Mouse (Mus musculus) thymus, postnatal 4 days (tissue): ENCODE measurements around the gene Iqcb1.
A peak's percentile ranks its signal among the peaks of the same experiment; 100 is the strongest.
"Not testable (repeated sequence)": the region's sequence is repeated elsewhere in the genome, so short reads cannot be mapped to it uniquely, and the experiment has no call there.

Source experiments
- DNase-seq: peaks from one replicate; pipeline ENCODE4 v3.0.0; 2021

Iqcb1 gene

DNA sequence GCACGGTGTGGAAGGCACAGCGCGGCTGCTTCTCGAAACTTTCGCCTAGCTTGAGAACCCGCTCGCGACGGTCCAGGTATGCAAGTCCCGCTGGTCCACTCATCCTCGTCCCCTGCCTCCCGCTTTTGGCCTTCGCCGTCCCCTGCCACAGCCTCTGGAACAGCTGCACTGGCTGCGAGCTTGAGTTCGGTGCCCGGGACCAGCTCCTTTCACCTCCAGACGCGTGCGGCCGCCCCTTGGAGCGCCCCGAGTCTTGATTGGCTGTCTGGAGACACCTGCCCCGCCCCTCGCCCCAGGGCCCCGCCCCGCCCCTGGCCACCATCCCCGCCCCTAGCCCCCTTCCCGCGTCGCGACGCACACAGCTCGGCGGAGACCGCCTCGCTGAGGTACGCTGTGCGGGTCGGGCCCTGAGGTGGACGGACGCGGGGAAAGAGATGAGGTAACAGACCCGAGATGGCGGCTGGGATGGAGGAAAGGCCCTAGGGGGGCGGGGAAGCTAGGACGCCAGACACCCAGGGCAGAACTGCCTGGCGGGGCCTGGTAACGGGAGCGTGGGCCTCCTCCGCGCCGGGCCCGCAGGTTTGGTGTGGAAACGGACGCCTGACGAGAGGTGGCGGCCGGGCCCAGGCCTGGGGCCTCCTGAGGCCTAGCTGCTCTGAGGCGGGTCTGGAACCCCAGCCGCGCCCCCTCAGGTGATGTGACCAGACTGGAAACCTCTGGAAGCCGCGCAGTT, at the start of gene Iqcb1:
Gene Iqcb1, plus strand, starts transcription at position 332 of the 733 bp plus-strand sequence.
- DNase-seq: peak; percentile 93

DNA sequence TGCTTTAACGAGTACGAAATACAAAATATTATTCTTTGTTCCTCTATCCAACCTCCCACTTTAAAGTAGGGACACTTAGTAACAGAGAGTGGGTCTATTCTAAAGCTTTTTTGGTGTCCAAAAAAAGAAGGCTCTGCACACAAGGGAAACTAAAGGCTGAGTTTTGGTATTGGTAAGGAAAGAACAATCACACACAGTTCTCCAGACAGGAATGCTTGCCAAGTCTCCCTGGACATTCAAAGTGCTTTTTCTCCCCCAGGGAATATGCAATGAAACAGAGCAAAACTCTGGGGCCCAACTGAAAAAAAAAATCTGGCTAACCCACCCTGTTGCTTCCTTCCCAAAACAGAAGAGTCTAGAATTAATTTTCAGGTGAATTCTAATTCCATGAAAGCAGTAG, 44.0 kb upstream of the Iqcb1 start:
- no peak for DNase-seq

DNA sequence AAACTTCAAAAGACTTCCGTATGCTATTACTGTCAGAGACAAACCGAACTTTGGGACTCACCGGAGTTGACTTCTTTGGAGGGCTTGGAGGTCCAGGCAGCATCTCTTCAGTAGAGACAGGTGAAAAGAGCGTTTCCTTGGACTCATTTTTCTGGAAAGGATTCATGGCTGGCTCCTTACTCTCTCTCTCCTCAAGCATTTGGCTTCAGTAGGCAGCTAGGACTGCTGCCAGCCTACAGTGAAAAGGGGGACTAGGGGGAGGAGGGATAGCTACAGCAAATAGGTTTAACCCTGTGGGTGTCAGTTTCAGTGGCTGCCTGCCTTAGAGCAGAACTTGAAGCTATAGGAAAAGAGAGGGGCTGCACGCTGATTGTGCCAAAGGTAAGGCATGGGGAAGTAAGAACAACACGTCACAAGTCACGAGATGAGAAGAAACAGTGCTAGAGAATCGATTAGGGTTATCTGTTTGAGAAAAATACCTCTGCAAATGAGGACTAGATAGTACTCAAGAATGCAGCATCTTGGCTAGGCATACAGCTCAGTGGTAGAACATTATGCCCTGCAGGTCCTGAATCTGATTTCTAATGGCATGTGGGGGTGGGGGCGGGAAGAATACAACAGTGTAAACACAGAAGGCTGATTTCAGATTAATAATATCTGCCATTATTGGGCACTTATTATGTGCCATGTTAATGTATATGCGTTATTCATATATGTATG, 43.4 kb upstream of the Iqcb1 start, which contains the start of gene Slc15a2:
Gene Slc15a2, minus strand, starts transcription at position 369 of the 720 bp plus-strand sequence.
- DNase-seq: no peak

DNA sequence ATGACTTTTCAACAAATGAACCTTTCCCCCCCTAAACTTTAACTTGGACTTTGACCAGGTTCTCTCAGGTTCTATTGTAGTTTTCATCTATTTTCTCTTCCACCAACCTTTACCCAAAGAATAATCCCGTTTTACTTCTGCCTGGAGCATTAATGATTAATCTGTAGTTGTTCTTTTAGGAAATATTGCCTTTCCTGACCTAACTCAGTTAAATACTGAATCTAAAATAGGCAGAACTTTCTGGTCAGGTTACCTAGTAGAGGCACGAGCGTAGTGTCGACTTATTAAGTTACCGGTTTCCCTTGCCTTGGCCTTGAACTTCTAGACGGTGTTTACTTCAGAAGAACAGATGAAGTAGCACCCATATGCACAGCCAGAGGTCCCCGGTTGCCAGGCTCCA, 41.7 kb upstream of the Iqcb1 start:
- DNase-seq: no peak

DNA sequence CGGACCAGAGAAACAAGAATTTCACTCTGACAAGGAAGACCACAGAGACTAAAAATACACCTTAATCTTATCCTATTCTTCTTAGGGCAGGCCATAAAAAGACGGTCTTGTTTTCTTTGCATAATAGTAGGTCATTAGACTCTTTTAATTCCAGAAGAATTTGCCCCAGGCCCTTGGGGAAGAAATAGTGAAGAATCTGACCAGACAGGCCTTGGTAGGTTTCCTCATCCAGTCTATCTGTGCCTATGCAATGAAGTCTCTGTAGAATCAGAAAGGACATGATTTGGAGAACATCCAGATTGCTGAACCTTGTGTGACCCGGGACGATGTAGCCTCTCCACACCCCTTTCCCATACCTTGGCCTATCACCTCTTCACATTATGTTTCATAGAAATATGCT, 38.0 kb upstream of the Iqcb1 start:
- DNase-seq: no peak

DNA sequence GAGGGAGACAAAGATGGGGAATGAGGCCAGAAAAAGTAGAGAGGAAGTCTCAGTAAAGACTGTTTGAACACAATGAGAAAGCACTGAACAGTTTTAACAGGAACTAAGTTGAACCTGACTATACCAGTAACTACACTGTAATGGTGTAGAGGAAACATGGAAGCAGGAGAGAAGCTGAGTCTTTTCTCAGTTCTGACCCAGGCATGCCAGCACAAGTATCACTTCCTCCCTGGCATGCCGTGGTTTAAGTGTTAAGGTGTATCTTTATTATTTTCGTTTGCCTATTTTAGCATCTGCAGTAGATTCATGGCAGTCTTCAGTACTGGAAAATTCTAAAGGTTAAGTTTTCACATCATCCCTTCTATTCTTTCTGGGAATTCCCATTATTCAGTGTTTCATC, 33.2 kb upstream of the Iqcb1 start:
- DNase-seq: no peak

DNA sequence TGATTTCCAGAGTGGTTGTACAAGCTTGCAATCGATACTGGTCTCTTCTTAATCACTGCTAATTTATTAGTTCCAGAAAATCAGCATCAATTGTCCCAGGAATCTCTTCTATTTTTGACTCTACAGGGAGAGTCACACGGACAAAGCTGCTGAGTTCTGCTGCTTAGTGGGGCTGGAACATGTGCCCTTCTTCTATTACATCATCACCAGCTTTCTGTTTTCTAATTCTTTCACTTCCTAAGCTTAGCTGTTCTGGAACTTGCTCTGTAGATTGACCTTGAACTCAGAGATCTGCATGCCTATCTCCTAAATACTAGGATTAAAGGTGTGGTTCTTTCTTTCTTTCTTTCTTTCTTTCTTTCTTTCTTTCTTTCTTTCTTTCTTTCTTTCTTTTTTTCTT, 29.9 kb upstream of the Iqcb1 start:
- no peak for DNase-seq

DNA sequence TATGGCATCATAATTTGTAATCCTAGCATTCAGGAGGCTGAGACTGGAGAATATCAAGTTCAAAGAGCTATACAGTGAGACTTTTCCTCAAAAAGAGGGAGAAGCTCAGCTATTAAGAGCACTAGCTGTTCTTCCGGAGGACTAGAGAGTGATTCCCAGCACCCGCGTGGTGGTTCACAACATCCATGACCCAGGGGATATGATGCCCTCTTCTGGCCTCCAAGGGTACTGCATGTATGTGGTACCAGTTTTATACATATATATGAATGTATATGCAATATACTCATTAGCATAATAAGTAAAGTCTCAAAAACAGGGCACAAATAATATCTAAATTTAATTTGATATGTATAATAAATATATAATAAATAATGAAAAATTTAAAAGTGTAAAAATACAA, 25.8 kb upstream of the Iqcb1 start:
- peak; percentile 36 for DNase-seq

DNA sequence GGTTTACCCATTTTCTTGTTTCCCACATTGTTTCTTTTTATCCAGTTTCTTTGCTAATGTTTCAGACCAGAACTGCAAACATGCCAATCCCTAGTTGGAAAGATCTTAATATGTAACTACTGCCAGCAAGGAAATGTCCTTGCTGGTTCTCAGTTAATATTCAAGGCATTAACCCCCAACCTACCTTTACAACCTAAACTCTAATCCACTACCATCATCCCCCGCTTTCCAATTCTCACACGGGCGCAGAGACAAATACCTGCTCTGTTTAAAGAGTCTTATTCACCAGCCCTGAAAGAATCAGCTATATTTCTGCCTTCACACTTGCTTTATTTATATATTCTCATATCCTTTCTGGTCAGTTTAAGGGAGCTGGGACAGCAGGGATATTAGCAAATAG, 19.6 kb upstream of the Iqcb1 start:
- no peak for DNase-seq

DNA sequence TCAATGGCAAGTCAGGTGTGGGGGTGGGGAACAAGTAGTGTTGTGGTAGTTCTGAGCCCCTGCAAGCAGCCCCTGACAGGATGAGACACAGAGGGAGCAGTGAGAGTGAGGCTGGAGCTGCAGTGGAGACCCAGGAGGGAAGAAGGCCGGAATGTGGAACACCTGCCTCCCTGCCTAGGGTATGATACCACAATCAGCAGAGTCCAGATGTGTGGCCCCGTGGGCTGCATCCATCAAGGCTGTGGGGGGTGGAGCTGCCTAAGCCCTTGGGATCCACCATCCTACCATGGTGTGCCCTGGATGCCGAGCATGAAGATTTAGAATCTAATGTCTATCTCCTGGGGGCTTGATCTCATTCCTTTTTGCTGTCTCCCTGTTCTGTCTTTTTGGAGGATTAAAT, 14.5 kb upstream of the Iqcb1 start:
- DNase-seq: no peak

DNA sequence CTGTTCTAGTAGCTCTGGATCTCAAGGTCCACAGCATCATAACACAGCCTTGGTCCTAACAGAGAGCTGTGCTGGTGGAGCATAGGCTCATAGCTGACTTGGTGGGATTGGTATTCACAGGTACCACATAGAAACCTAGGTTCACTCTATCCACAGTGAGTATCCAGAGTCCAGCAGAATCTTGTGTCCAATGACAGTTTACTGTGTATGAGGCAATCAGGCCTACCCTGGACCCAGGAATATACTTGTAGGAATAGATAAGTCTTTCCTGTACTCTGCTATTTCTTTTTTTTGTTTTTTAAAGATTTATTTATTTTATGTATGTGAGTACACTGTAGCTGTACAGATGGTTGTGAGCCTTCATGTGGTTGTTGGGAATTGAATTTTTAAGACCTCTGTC, 11.3 kb upstream of the Iqcb1 start:
- DNase-seq: no peak

DNA sequence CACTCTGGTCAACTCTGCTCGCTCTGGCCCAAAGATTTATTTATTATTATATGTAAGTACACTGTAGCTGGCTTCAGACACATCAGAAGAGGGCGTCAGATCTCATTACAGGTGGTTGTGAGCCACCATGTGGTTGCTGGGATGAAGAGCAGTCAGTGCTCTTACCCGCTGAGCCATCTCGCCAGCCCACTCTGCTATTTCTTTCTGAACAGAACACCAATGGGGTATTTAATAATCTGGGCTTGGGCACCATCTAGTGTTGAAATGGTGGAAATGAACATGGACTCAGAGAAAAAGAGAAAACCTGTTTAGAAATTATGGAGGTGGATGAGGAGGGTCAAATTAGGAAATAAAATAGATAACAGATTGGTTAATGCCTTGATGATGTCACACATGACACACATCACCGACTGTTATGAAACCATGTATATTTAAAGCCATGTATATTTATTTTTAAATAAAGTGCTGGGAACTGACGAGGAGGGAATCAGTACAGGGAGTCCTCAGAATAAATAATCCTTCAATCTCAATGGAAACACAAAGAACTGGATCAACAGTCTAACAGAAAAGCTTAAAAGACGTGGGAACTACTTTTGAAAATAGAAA, 10.8 kb upstream of the Iqcb1 start:
- peak; percentile 57 for DNase-seq

DNA sequence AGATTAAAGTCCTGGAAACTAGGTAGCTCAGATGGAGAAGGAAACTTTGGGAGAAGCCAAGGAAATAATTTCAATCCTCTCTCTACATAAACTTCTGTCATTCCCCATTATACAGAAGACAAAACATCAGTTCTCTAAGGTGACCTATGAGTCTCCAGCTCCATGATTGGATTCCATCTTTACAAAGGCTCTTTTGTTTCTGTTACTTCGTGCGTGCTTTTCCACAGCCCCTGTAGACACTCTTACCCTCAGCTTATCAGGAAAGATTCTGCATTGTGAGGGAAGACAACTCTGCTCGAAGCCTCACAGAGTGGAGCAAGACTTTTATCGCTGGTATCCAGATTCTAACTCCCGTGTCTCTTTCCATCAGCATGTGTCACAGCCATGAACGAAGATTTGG, 8.2 kb upstream of the Iqcb1 start:
- DNase-seq: no peak

DNA sequence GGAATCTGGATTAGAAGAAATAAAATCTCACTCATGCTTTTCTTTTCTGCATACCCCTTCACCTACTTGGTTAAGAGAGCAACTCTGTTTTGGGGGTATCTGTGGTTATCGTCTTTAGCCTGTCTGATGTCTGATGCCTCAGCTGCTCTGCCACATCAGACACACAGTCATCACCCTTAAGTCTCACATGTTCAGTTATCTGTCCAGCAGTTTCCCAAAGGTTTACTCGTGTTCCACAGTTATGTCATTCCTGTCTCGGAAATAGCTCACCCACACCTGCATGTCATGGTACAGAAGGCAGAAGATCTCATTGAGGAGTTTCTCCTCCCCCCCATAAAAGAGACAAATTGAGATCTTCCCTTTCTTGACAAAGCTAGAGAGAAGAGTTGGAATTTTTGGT, 7.4 kb upstream of the Iqcb1 start:
- no peak for DNase-seq

DNA sequence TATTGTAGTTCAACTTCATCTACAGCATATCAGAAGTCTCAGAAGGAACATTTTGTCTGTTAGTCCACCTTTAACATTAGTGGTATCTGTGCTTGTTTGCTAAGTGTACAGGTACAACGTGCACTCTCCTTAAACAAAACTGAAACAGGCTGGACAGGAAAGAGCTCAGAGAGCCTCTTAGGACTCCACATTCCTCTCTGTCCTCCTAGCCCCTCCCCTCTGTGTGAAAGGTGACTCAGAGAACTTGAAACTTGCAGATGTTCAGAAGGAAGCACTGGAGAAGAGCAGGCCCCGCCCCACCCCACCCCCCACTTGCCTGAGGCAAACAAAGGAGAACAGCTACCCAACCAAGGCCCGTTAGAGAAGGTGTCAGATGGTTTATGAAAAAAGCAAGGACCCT, 6.7 kb upstream of the Iqcb1 start:
- peak; percentile 58 for DNase-seq

DNA sequence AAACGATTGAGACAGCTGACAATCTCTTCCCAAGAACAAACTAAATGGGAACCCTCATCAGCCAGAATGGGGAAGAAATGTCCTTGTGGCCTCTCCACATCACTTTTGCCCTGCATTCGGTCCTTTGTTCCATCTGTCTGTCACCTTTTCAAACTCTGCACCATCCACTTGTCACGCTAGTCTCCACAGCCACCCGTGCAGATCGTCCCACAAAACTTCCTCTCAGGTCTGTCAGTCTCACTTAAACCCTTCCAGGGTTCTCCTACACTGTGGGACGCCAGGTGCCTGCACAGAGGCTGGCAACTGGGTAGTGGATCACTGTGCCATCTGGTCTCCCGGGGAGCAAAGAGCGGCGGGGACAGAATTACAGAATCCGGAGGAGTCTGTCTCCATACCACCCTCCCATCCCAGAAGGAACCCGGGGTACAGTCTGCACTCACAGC, 553 bp upstream of the Iqcb1 start:
- DNase-seq: no peak

DNA sequence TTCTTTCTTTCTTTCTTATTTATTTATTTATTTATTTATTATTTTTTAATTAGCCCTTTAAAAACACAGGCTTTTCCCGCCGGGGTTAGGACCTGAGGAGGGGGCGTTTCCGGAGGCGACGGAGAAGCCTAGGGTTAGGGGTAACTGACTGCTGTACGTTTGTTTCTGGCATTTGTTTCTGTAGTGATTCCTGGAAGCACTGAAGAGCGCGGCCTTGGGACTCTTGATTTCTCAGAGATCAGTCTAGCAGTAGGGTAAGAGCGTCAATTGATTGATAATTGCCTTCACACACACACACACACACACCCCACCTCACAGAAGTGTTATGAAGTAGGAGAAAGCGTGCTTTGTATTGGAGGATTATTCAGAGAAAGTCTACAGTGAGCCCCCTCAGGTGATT, 635 bp downstream of the Iqcb1 start:
- DNase-seq: no peak

DNA sequence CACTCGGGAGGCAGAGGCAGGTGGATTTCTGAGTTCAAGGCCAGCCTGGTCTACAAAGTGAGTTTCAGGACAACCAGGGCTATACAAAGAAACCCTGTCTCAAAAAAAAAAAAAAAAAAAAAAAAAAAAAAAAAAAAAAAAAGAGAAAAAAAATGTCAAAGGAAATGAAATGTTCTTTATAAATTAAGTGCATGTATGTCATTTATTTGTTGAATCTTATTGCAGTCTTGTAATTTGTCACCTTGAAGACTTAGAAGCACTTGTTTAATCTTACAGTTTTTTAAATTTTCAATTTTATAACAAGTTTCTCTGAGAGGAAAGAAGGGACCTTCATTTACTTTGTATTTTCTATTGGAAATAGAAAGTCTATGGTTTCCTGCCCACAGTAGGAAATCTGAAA, 18.7 kb downstream of the Iqcb1 start:
- not testable (repeated sequence) for DNase-seq

DNA sequence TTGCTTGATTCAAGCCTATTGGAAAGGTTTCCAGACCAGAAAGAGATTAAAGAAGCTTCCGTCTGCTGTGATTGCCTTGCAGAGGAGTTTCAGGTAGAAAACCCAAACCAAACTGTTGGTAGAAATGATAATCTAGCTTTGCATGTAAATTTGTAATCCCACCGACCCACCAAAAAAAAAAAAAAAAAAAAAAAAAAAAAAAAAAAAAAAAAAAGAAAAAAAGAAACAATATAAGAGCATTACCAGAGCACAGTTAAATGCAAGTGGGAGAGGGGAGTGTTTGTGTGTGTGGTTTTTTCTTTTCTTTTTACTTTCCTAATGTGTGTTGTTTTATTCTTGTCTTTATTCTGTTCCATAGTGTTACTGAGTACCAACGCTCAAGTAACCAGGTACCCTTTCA, 23.0 kb downstream of the Iqcb1 start:
- no peak for DNase-seq

DNA sequence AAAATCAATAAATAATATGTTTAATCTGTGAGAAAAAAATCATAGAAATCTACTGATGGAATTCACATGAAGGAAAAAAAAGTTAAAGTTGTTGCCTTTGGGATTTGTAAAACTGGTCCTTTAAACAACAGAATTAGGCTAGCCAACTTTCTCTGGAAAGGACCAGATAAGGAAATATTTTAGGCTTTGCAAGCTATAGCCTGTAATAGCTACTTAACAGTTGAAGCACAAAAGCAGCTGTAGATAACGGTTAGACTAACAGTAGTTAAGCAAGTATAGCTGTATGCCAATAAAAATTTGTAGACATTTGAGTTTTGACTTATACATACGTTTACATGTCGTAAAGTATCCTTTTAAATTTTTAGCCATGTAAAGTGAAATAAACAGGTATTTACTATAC, 35.4 kb downstream of the Iqcb1 start:
- DNase-seq: no peak

DNA sequence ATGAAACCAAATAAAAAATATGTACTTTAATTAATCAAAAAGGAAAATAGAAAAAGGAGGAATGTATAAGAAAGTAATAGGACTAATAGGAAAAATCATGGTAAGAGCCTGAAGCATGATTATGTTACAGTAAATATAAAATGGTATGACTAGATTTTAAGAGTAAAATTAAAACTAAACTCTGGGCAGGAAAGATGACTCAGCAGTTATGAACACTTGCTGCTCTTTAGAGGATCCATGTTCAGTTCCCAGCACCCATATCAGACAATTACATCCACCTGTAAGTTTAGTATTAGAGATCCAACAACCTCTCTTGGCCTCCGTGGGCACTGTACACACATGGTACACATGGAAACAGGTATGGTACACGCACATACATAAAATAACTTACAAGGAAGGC, 41.3 kb downstream of the Iqcb1 start:
- no peak for DNase-seq

DNA sequence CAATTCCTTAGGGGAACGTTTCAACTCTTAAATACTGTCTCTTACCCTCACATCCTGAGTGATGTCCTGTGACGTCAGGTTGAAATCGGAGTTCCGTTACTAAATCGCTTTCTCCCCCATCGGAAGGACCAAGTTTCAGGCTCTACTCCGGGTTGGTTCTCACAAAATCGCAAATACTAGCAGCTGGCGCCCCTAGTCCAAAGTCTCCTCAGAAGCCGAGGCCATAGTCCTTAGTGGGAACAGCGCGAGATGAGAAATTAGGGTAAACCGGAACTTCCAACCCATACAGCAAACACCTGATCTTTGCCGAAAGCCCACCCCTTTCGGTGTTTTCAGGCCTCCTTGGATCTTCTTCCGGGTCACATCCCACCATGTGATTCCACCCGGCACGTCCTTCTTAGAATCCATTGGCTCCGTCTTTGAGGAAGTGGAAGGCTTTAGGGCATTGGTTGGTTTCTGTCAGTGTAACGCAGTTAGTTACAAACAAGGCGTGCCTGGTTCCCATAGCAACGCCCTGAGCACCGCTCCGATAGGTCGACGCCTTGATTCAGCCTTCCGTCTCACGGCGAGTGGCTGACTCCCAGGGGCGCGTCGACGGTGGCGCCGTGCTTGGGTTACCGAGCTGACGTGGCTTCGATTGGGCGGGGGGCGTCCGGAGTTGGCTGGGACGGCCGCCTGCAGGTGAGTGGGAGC, 46.5 kb downstream of the Iqcb1 start, which contains the start of the genes Eaf2 and Golgb1:
Gene Eaf2, minus strand, starts transcription at position 421 of the 693 bp plus-strand sequence.
Gene Golgb1, plus strand, starts transcription at position 558 of the 693 bp plus-strand sequence.
- peak; percentile 94 for DNase-seq

DNA sequence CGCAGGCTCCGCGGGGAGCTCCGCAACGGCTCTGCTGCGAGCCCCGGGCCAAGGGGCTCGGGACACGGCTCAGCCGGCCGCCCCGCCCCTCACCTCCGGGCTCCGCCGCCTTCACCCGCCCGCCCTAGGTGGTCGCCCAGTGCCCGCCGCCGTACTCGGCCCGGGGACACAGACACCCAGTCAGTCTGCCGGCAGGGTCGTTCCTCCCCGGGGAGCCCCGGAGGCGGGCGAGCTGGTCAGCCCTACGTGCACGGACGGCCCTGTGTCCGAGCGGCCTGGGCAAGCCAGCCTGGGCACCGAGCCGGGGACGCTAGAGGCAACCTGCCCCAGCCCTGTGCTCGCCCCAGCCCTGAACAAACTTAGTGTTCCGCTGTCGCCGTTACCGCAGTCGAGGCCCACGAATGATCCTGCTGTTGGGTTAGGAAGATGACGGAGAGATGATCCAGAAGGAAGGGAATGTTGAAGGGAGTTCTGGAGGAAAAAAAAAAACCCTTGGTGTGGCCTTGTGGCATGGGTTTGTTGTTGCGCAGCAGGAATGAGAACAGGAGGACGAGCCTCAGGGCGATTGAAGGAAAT, 47.2 kb downstream of the Iqcb1 start:
- DNase-seq: no peak
